Mouse (Mus musculus): ENCODE measurements around the gene Plac1. TPM values are rescaled to one million over a fixed set of nuclear protein-coding genes. Genes with fewer than 3 reads are reported as not detected.
"Not testable (repeated sequence)": the region's sequence is repeated elsewhere in the genome, so short reads cannot be mapped to it uniquely, and the experiment has no call there.

The Plac1 gene
- polyA plus RNA-seq, 1 experiment = not detected

DNA sequence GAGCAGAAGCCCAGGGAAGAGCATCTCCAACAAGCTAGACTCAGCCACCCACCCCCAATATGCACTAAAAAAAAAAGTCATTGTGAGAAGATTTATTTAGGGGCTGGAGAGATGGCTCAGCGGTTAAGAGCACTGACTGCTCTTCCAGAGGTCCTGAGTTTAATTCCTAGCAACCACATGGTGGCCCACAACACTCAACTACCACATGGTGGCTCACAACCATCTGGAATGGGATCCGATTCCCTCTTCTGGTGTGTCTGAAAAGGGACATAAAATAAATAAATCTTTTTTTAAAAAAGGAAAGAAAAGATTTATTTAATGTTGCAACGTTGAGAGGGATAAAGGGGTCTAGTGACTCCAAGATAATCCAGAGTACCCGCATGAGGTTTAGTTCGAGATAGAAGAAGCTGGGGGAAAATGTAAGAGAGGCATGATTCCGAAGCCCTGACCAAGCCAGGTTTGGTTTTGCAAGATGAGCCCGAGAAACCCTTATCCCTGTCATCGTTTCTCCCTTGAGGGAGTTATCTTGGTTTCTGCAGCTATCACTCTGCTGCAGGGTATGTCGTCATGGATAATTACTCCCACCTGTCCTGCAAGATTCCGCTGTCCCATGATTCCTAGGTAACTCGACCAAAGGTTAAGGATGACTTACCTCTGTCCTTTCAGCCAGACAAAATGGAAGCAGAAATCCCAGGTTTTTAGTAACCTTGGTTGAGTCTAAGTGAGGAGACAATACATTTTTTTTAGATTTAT is 214.3 kb downstream of the Plac1 start:
- Histone ChIP-seq H3K27ac (ENCODE audit: insufficient read depth, low read length) (no peak overlapping the region), H3K27me3 (ENCODE audit: control insufficient read depth, insufficient read depth, low read length) (no peaks in the 10 kb centered on the region), H3K4me1 (ENCODE audit: control insufficient read depth, insufficient read depth, insufficient read length) (no peaks in the 10 kb centered on the region; the same call in 1 of the 2 replicates), H3K36me3 (ENCODE audit: control insufficient read depth, insufficient read depth, low read length) (peaks cover 2% of the 10 kb centered on the region), H3K4me3 (ENCODE audit: extremely low read depth, insufficient read depth, insufficient read length) (no peak overlapping the region)
- TF ChIP-seq CTCF (IDR thresholded peaks at IDR 0.05; ENCODE audit: extremely low read depth, insufficient read depth, insufficient read length, insufficient replicate concordance) (no peak), POLR2A (IDR thresholded peaks at IDR 0.05; ENCODE audit: low read depth, low read length) (no peak)
- 81% methylated on average over 11 of the region's 11 CpGs for WGBS
- DNase-seq (ENCODE audit: low read depth in 1 of 2, low spot score in 2 of 2) = no peak

DNA sequence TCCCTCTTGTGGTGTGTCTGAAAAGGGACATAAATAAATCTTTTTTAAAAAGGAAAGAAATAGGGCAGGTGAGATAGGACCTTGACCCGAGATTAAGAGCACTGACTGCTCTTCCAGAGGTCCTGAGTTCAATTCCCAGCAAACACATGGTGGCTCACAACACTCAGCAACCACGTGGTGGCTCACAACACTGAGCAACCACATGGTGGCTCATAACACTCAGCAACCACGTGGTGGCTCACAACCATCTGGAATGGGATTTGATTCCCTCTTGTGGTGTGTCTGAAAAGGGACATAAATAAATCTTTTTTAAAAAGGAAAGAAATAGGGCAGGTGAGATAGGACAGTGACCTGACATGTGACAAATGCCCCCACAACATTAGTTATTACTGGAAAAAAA is 215.6 kb downstream of the Plac1 start:
- not testable (repeated sequence) for H3K4me1 ChIP-seq (ENCODE audit: control insufficient read depth, insufficient read depth, insufficient read length); H3K4me3 ChIP-seq (ENCODE audit: extremely low read depth, insufficient read depth, insufficient read length); H3K27me3 ChIP-seq (ENCODE audit: control insufficient read depth, insufficient read depth, low read length); H3K36me3 ChIP-seq (ENCODE audit: control insufficient read depth, insufficient read depth, low read length); H3K27ac ChIP-seq (ENCODE audit: insufficient read depth, low read length); DNase-seq (ENCODE audit: low read depth in 1 of 2, low spot score in 2 of 2)
- WGBS = 16% methylated on average over 3 of the region's 3 CpGs

GRCm38 (mm10) chrX:53023021-53023420 is 216.9 kb downstream of the Plac1 start:
- no peaks in the 10 kb centered on the region for H3K4me1 ChIP-seq (ENCODE audit: control insufficient read depth, insufficient read depth, insufficient read length)
- no peak overlapping the region for H3K27ac ChIP-seq (ENCODE audit: insufficient read depth, low read length)
- H3K27me3 ChIP-seq (ENCODE audit: control insufficient read depth, insufficient read depth, low read length) = no peaks in the 10 kb centered on the region
- DNase-seq (ENCODE audit: low read depth in 1 of 2, low spot score in 2 of 2) = no peak
- H3K4me3 ChIP-seq (ENCODE audit: extremely low read depth, insufficient read depth, insufficient read length) = no peak overlapping the region
- peaks cover 2% of the 10 kb centered on the region for H3K36me3 ChIP-seq (ENCODE audit: control insufficient read depth, insufficient read depth, low read length)
- no peak for TF ChIP-seq POLR2A (IDR thresholded peaks at IDR 0.05; ENCODE audit: low read depth, low read length)
- no peak for TF ChIP-seq CTCF (IDR thresholded peaks at IDR 0.05; ENCODE audit: extremely low read depth, insufficient read depth, insufficient read length, insufficient replicate concordance)
- 87% methylated on average over 2 of the region's 2 CpGs for WGBS

Other genes starting within 250 kb of the Plac1 start
- 3.1 and 3.2 TPM in 2 replicates for gene Fam122b, start 29.7 kb upstream of the Plac1 start, polyA plus RNA-seq (2012; rRNA removed)
- gene Fam122c, start 33.3 kb upstream of the Plac1 start, polyA plus RNA-seq (2012; rRNA removed) = not detected in 2 replicates
- gene Mospd1, start 130.4 kb upstream of the Plac1 start, polyA plus RNA-seq (2012; rRNA removed) = 0.31 and 0.70 TPM in 2 replicates
- not detected in 2 replicates for gene Etd, start 194.8 kb upstream of the Plac1 start, polyA plus RNA-seq (2012; rRNA removed)

All from spleen, adult 2 months (tissue).